Mouse (Mus musculus): ENCODE results near the gene Gpha2.
A peak's percentile ranks its signal among the peaks of the same experiment; 100 is the strongest.

GRCm38 (mm10) chr19:6276426-6277421 is 50.5 kb downstream of the Gpha2 start, which contains the start of gene Ehd1:
- peak; percentile 40 for TF ChIP-seq CTCF (IDR thresholded peaks at IDR 0.05; ENCODE audit: extremely low read depth, insufficient read depth, low read length)
- peak; percentile 50; the same call in 1 of the 2 replicates for TF ChIP-seq POLR2A (IDR thresholded peaks at IDR 0.05; ENCODE audit: extremely low read depth, insufficient read depth, low read length)
